Mouse (Mus musculus) megakaryocyte, embryonic 14.5 days (primary cell): ENCODE measurements around the gene Trmt10b. TPM values are rescaled to one million over a fixed set of nuclear protein-coding genes. Genes with fewer than 3 reads are reported as not detected.

Experiments used
- H3K27me3 ChIP-seq: replicated peaks from 2 replicates; pipeline ENCODE3; 2012; ENCODE audit warnings: inconsistent platforms
- H3K36me3 ChIP-seq: replicated peaks from 2 replicates; pipeline ENCODE3; 2012; ENCODE audit warnings: low read length, inconsistent platforms, mixed read lengths
- H3K4me1 ChIP-seq: 2 replicates; pipeline ENCODE4 v1.6.1; 2012; ENCODE audit warnings: inconsistent platforms
- H3K4me3 ChIP-seq: replicated peaks from 2 replicates; pipeline ENCODE3; 2012; ENCODE audit warnings: moderate library complexity, mild to moderate bottlenecking, inconsistent platforms
- H3K9me3 ChIP-seq: 2 replicates; pipeline ENCODE4 v1.6.1; 2012; ENCODE audit warnings: inconsistent platforms
- FLI1 ChIP-seq: IDR thresholded peaks from 2 replicates; pipeline ENCODE4 v1.6.1; 2012; ENCODE audit warnings: low read length, inconsistent platforms, mixed read lengths
- GATA1 ChIP-seq: IDR thresholded peaks from 3 replicates; pipeline ENCODE4 v1.6.1; 2012; ENCODE audit warnings: mixed read lengths, low read length, inconsistent platforms, borderline replicate concordance
- polyA plus RNA-seq: library from polyadenylated mRNA; stranded (reverse); fragments of >175 nt; gene quantifications from 2 replicates; pipeline ENCODE4 v1.2.3, GENCODE M21; 2012; ENCODE audit warnings: low replicate concordance; ENCODE audit not compliant: insufficient read depth

The Trmt10b gene
- polyA plus RNA-seq, 1 experiment: 1.1 TPM

DNA sequence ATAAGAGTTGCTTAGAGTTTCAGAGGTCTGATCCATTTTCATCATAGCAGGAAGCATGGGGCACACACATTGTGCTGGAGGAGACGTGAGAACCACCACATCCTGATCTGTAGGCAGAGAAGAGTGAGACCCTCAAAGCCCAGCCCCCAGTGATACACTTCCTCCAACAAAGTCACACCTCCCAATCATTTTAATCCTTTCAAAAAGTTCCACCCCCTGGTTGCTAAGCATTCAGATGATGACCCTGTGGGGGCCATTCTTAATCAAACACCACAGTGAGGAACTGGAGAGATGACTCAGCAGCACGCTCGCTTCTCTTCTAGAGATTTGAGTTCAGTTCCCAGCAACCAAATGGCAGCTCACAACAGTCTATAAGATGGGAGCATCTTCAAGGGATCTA is 35.5 kb downstream of the Trmt10b start:
- Histone ChIP-seq H3K36me3 (no peaks in the 10 kb centered on the region), H3K4me1 (peaks cover 17% of the 10 kb centered on the region), H3K27me3 (peaks cover 7% of the 10 kb centered on the region), H3K4me3 (no peak overlapping the region), H3K9me3 (peaks cover 12% of the 10 kb centered on the region)
- TF ChIP-seq GATA1 (no peak), FLI1 (no peak)

DNA sequence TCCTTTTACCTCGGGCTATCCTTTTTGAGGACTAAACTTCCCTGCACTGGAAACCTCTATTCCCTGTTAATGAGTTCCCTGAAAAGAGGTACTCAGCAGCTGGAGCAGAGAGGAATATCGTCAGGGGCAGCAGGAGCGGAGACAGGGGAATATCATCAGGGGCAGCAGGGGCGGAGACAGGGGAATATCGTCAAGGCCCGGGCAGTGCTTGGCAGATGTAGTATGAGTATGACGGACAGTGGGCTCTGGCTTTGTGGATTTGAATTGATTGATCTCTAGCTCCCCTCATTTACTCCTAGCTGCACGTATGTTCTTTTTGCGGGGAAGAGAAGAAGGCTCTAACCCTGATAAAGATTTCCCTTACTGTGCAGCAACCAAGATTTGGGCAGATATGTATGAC is 44.3 kb downstream of the Trmt10b start:
- peaks cover 3% of the 10 kb centered on the region; the same call in 1 of the 2 replicates for H3K9me3 ChIP-seq
- TF ChIP-seq FLI1 (no peak), GATA1 (no peak)
- peaks cover 29% of the 10 kb centered on the region for H3K4me1 ChIP-seq
- H3K36me3 ChIP-seq: peaks cover 17% of the 10 kb centered on the region
- H3K4me3 ChIP-seq: peak overlapping the region; percentile 99
- H3K27me3 ChIP-seq: peaks cover 2% of the 10 kb centered on the region

DNA sequence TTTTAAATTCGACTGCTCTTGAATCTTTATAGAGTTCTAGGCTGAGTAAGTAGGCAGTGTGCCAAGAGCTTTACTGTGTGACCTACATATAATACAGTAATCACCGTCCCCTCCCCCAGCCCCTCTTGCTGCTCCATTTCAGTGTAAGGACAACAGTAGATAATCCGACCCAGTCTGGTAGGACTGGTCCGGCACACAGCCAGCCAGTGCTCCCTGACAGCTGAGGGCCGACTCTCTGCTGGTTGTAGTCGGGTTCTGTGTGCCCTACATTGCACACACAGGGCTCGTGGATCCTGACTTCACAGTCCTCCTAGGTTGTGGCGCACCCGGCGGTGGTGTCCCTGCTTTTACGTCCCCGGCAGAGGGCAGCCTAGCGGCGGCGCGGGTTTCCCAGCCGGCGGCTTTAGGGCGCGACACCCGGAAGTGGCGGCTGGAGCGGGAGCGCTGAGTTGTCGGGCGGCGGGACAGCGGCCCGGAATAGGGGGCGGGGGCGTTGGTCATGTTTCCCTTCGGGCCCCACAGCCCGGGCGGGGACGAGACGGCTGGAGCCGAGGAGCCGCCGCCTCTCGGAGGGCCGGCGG is 44.8 kb downstream of the Trmt10b start, which contains the start of gene Dcaf10:
Gene Dcaf10 (plus strand): TSS at position 433 of the 581 bp plus-strand sequence.
- H3K9me3 ChIP-seq: peaks cover 3% of the 10 kb centered on the region; the same call in 1 of the 2 replicates
- H3K27me3 ChIP-seq: peaks cover 2% of the 10 kb centered on the region
- H3K4me3 ChIP-seq: peak within 1 kb of the TSS; percentile 99
- H3K36me3 ChIP-seq: peaks cover 21% of the 10 kb centered on the region
- H3K4me1 ChIP-seq: peaks cover 28% of the 10 kb centered on the region
- TF ChIP-seq FLI1 (peak; percentile 18; the same call in 1 of the 2 replicates), GATA1 (no peak)

DNA sequence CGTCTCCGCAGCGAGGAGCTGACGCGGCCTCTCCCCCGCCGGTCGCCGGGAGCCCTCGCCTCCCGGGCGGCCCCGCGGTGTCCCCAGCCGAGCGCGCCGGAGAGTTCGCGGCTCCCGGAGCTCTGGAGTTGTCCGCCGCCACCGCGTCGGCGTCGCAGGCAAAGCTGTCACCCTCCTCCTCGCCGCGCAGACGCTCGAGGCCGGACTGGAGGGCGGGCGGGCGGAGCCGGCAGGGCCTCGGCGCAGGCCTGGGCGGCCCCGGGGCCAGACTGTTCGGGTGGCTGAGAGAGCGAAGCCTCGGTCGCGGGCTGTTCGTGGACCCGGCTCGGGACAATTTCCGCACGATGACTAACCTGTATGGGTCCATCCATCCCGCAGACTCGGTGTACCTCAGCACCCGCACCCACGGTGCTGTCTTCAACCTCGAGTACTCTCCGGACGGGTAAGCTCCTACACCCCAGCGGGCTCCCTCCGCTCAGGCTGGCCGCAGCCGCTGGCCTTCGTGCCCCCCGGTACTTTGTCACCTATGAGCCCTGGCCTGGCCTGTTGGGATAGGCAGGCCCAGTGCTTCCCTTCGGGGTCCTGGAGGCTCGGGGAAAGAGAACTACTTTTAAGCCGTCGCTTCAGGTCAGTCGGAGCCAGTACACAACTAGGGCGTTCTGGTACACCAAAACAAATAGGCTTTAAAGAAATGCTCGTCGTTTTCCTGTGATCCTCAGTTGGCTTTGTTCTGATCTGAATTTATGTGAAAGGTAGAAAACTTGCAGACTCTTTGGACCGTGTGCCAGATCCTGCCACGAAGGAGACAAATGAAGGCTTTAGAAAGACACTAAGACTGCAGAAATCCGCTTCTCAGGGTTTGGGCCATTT is 45.6 kb downstream of the Trmt10b start, which contains the start of gene Exosc3:
Gene Exosc3 (minus strand): TSS at position 447 of the 870 bp plus-strand sequence.
- peaks cover 2% of the 10 kb centered on the region for H3K27me3 ChIP-seq
- TF ChIP-seq FLI1 (no peak), GATA1 (no peak)

DNA sequence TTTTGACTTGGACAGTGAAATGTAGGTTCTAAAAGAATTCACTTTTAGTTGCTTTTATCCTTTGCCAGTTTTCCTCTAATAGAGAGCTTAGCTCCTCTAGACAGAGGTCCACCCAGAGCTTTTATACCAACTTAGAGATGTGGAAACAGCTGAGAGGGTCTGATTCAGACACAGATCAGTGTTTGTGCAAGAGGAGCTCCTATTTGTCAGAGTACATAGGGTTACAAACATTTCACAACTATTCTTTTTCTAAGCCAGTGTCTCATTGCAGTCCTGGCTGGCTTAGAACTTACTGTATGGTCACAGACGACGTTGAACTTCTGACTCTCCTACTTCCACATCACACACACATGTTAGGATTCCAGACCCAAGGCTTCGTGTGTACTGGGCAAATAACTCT is 59.7 kb downstream of the Trmt10b start:
- Histone ChIP-seq H3K36me3 (peaks cover 79% of the 10 kb centered on the region), H3K27me3 (no peaks in the 10 kb centered on the region), H3K4me3 (no peak overlapping the region), H3K4me1 (peaks cover 14% of the 10 kb centered on the region), H3K9me3 (no peaks in the 10 kb centered on the region)
- no peak for TF ChIP-seq FLI1
- no peak for TF ChIP-seq GATA1

More for the DNA sequence above, 45.6 kb downstream of the Trmt10b start, which contains the start of gene Exosc3:
- H3K4me3 ChIP-seq: peak within 1 kb of the TSS; percentile 99
- peaks cover 28% of the 10 kb centered on the region for H3K4me1 ChIP-seq
- peaks cover 28% of the 10 kb centered on the region for H3K36me3 ChIP-seq
- H3K9me3 ChIP-seq: no peaks in the 10 kb centered on the region

Other genes with a start within 250 kb of the Trmt10b start
- 0.29 and 1.4 TPM in 2 replicates for gene Fbxo10, start 212.5 kb upstream of the Trmt10b start, polyA plus RNA-seq
- 18.7 and 112 TPM in 2 replicates for gene Tomm5, start 189.0 kb upstream of the Trmt10b start, polyA plus RNA-seq
- 0.08 TPM in 1 of 2 replicates, not detected in the other for gene Frmpd1, start 112.3 kb upstream of the Trmt10b start, polyA plus RNA-seq
- 17.0 and 22.3 TPM in 2 replicates for gene Dcaf10, start 45.0 kb downstream of the Trmt10b start, polyA plus RNA-seq
- gene Exosc3, start 45.6 kb downstream of the Trmt10b start, polyA plus RNA-seq: 37.8 and 55.4 TPM in 2 replicates
- 8.3 and 8.6 TPM in 2 replicates for gene Slc25a51, start 111.6 kb downstream of the Trmt10b start, polyA plus RNA-seq
- gene Shb, start 235.3 kb downstream of the Trmt10b start, polyA plus RNA-seq: 20.2 and 27.2 TPM in 2 replicates